ENCODE assay signal across 13 mouse cellular contexts in the genomic region with DNA sequence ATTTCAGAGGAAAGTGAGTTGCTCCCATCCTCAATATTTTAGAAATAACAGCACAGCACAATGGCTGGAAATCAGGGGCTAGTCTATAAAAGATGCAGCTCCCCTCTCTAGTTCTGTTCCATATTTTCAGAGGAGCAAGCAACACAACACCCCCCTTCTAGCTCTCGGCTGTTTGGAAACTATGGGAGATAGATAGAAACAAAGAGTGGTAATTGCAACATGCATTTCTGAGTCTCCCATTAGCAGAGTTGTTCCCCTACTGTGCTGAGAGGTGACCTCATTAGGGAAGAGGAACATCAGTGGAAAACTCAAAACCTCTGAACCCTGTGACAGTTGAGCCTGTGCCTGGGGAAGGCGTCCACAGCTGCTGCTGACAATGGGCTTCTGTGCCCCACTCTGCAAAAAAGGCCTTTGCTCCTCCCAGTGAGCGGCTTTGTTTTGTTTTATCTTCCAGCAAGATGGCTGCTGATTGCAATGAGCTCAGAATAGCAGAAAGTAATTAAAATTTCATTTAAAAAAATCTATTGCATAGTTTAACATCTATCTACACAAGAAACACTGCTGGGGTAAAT.
DNase-seq lines count a peak whose midpoint lies in the region; ATAC-seq lines count a peak whose summit lies in the region.
"Had no signal": no experiment of that assay in that cellular context is flagged by ENCODE, and none has a peak within 500 bp of the region (broad histone marks: within the 10 kb centered on the region; RNA-seq: fewer than 3 reads in every experiment).

No protein-coding gene starts in this region.

- H3K9me3 ChIP-seq in forebrain, embryonic 15.5 days = no peaks in the 10 kb centered on the region
- H3K9me3 ChIP-seq in heart, embryonic 11.5 days (replicated peaks; ENCODE audit: control insufficient read depth, low read length) = no peaks in the 10 kb centered on the region
- H3K9me3 ChIP-seq: limb, embryonic 13.5 days had no signal

- intact Hi-C loops in left cerebral cortex, postnatal 36 days (cut with DNase I) = no loop called here
- intact Hi-C loops in heart, postnatal 25 days (cut with DNase I) = no loop called here

- ATAC-seq in forebrain, embryonic 15.5 days (replicated peaks) = peak; percentile 67
- ATAC-seq in heart, embryonic 11.5 days (replicated peaks; ENCODE audit: insufficient number of reproducible peaks, low FRiP score, low TSS enrichment) = no peak

- no peaks in the 10 kb centered on the region for H3K36me3 ChIP-seq in forebrain, embryonic 15.5 days
- H3K36me3 ChIP-seq in heart, embryonic 11.5 days (ENCODE audit: control insufficient read depth, insufficient read depth, low read length) = no peaks in the 10 kb centered on the region
- H3K36me3 ChIP-seq: limb, embryonic 13.5 days had no signal

- WGBS in forebrain, embryonic 15.5 days = 13% methylated on average over 3 of the region's 3 CpGs
- WGBS in heart, embryonic 11.5 days (ENCODE audit: insufficient replicate concordance) = 43% methylated on average over 3 of the region's 3 CpGs

- H3K4me1 ChIP-seq in forebrain, embryonic 15.5 days = peaks cover 48% of the 10 kb centered on the region
- H3K4me1 ChIP-seq in heart, embryonic 11.5 days (ENCODE audit: control insufficient read depth, insufficient read depth, low read length) = no peaks in the 10 kb centered on the region

- peak; percentile 30 to 40 for DNase-seq in left cerebral cortex, adult 9 months (ENCODE audit: low spot score in 2 of 2)
- DNase-seq in left cerebral cortex, postnatal 36 days (ENCODE audit: low spot score in 2 of 2) = no peak
- DNase-seq in layer of hippocampus, postnatal 36 days = peak; percentile 38 to 49
- DNase-seq in retina, postnatal 1 day = peak; percentile 99
- no peak for DNase-seq in thymus, postnatal 14 days
- DNase-seq in heart, postnatal 25 days (ENCODE audit: low spot score) = no peak
- DNase-seq: heart, postnatal 36 days had no signal

- H3K4me3 ChIP-seq in forebrain, embryonic 15.5 days = no peak overlapping the region
- H3K4me3 ChIP-seq in heart, embryonic 11.5 days (ENCODE audit: low read depth, low read length) = no peak overlapping the region
- H3K4me3 ChIP-seq: limb, embryonic 13.5 days; myocyte had no signal

- H3K27me3 ChIP-seq in forebrain, embryonic 15.5 days = no peaks in the 10 kb centered on the region
- H3K27me3 ChIP-seq in heart, embryonic 11.5 days (ENCODE audit: control insufficient read depth, insufficient read depth, low read length) = no peaks in the 10 kb centered on the region
- H3K27me3 ChIP-seq: limb, embryonic 13.5 days had no signal

- H3K9ac ChIP-seq in forebrain, embryonic 15.5 days (replicated peaks) = no peak overlapping the region
- no peak overlapping the region for H3K9ac ChIP-seq in heart, embryonic 11.5 days (ENCODE audit: low read depth, low read length)
- H3K9ac ChIP-seq: limb, embryonic 13.5 days had no signal

- H3K4me2 ChIP-seq in forebrain, embryonic 15.5 days (replicated peaks) = no peak overlapping the region
- H3K4me2 ChIP-seq in heart, embryonic 11.5 days = no peak overlapping the region
- H3K4me2 ChIP-seq: limb, embryonic 13.5 days had no signal

- H3K27ac ChIP-seq in forebrain, embryonic 15.5 days (replicated peaks) = peak overlapping the region; percentile 75
- H3K27ac ChIP-seq in heart, embryonic 11.5 days (ENCODE audit: low read depth, low read length) = no peak overlapping the region
- H3K27ac ChIP-seq: kidney, postnatal 0 days; limb, embryonic 13.5 days; stomach, postnatal 0 days had no signal

Comparison
In these comparisons a context has a peak if more than half of its experiments do, and no peak if none do; other contexts are left out.
1. DNase-seq: peak in left cerebral cortex, adult 9 months (2 of 2), layer of hippocampus, postnatal 36 days (2 of 2) and retina, postnatal 1 day (single experiment); none in left cerebral cortex, postnatal 36 days (0 of 2), thymus, postnatal 14 days (single experiment) and heart, postnatal 25 days (single experiment).